Mouse (Mus musculus): Measurements from ENCODE around the gene BC067074.
"Not testable (repeated sequence)": the region's sequence is repeated elsewhere in the genome, so short reads cannot be mapped to it uniquely, and the experiment has no call there.

Gene BC067074

GRCm38 (mm10) chr13:113292975-113293706 is at the start of gene BC067074:
TSS of gene BC067074 (plus strand) at chr13:113293159.
- DNase-seq (ENCODE audit: low spot score) = peak; percentile 37

- no peak for DNase-seq (ENCODE audit: low spot score)
Observed at GRCm38 (mm10) chr13:113245025-113245424, 47.9 kb upstream of the BC067074 start.

DNA sequence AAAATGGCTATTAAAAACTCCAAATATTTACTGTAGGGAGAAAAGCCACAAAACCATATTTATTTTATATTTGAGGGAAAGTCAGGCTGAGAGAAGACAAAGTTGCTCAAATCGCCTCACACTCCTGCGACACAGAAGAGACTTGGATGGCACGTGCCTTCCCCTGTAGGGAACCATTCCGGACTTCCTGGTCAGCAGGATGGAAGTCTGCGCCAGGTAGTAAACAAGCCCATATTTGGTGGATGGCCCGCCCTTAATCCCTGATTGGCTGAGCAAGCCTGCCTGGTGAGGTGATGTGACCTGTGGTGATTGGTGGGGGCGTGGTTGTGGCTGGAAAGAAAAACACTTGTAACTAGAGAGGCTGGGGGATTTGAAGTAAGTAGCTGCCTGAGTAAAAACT is 40.4 kb upstream of the BC067074 start:
- not testable (repeated sequence) for DNase-seq (ENCODE audit: low spot score)

DNA sequence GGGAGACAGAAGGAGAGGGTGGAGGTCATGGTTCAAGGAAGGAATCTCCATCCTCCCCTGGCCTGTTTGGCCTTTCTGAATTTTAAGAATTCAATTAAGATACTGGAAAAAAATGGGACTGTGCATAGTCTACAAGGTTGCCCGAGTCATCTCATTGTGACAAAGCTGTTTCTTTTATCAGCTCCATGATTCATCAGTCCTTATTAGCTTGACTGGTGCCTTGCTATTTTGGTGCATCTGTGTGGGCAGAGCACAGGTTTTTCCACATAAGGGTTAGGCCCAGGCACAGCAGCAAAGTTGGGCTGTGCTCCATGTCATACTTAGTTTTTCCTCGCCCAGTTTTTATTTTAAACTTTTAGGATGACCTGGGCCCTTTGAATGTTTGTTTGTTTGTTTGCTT is 36.2 kb upstream of the BC067074 start:
- no peak for DNase-seq (ENCODE audit: low spot score)

- no peak for DNase-seq (ENCODE audit: low spot score)
Observed at GRCm38 (mm10) chr13:113257190-113257589, 35.8 kb upstream of the BC067074 start.

GRCm38 (mm10) chr13:113259237-113259636 is 33.7 kb upstream of the BC067074 start:
- DNase-seq (ENCODE audit: low spot score) = no peak

- no peak for DNase-seq (ENCODE audit: low spot score)
Observed at GRCm38 (mm10) chr13:113262822-113263221, 30.1 kb upstream of the BC067074 start.

- no peak for DNase-seq (ENCODE audit: low spot score)
Observed at GRCm38 (mm10) chr13:113265257-113265656, 27.7 kb upstream of the BC067074 start.

DNA sequence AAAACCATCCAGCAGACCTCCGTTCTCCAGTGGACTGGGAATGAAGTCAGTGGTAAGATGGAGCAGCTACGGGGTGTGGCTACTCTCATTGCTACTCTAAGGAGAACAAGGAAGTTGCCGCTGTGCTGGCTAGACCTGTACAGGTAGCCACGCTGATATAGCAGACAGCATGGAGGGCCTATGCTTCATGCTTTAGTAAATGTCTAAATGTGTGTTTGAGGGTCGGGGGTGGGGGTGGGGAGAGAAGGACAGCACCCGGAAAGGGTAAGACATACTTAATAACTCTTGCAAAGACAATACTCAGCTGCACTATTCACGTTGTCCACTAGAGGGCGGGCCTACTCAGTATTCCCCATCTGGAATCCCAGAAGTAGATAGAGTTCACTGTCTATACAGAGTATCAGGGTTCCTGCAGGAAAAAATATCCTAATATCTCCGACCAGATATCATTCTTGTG is 26.4 kb upstream of the BC067074 start:
- peak; percentile 54 for DNase-seq (ENCODE audit: low spot score)

DNA sequence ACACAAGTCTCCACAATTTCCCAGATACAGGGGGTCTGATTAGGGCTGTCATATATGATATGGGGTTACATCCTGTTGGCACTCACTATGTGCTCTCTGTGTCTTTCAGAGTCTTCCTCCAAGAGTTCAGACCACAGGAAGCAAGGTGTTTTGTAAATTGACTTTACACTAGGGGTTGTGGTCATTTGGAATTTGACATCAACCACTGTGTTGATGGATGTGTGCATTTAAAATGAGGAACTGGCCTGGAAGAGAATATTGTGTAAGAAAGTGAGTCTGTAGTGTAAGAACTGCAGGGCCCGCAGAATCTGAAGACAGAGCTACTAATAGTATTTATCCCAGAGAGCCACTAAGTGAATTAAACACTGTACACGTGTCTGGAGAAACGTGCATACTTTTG is 25.8 kb upstream of the BC067074 start:
- no peak for DNase-seq (ENCODE audit: low spot score)

GRCm38 (mm10) chr13:113269777-113270776 is 22.9 kb upstream of the BC067074 start:
- peak; percentile 72 for DNase-seq (ENCODE audit: low spot score)

DNA sequence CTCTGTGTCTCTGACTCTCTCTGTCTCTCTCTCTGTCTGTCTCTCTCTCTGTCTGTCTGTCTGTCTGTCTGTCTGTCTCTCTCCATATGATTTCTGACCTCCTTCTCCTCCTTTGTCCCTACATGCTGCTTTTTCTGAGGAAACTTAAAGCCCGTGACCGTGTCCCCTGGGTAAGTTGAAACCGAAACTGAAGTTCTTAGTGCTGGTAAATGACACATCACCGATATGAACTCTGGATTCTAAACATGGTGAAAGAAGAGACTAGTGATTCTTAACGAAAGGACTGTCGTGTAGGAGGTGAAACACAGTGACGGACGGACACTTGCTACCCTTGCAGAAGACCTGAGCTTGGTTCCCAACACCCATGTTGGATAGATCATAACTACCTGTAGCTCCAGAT is 21.8 kb upstream of the BC067074 start:
- no peak for DNase-seq (ENCODE audit: low spot score)

DNA sequence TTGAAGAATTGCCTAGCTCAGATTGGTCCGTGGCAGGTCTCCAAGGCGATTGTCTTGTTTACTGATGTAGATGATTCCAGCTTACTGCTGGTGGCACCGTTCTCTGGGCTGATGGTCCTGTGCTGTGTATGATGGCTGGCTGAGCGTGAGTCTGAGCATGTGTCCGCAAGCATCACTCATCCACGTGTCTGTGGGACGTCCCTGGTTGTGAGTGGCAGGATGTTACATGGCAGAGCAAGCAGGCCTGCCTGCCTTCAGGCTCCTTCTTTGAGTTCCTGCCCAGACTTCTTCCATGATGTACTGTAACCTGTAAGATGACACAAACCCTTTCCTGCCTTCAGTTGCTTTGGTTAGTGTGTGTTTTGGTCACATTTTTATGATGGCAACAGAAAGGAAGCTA is 5.8 kb upstream of the BC067074 start:
- DNase-seq (ENCODE audit: low spot score) = no peak

GRCm38 (mm10) chr13:113288210-113289197 is 4.5 kb upstream of the BC067074 start:
- no peak for DNase-seq (ENCODE audit: low spot score)

- no peak for DNase-seq (ENCODE audit: low spot score)
Observed at GRCm38 (mm10) chr13:113289760-113290159, 3.2 kb upstream of the BC067074 start.

- no peak for DNase-seq (ENCODE audit: low spot score)
Observed at GRCm38 (mm10) chr13:113292001-113292400, 958 bp upstream of the BC067074 start.

GRCm38 (mm10) chr13:113293707-113294432 is 911 bp downstream of the BC067074 start:
- DNase-seq (ENCODE audit: low spot score) = no peak

DNA sequence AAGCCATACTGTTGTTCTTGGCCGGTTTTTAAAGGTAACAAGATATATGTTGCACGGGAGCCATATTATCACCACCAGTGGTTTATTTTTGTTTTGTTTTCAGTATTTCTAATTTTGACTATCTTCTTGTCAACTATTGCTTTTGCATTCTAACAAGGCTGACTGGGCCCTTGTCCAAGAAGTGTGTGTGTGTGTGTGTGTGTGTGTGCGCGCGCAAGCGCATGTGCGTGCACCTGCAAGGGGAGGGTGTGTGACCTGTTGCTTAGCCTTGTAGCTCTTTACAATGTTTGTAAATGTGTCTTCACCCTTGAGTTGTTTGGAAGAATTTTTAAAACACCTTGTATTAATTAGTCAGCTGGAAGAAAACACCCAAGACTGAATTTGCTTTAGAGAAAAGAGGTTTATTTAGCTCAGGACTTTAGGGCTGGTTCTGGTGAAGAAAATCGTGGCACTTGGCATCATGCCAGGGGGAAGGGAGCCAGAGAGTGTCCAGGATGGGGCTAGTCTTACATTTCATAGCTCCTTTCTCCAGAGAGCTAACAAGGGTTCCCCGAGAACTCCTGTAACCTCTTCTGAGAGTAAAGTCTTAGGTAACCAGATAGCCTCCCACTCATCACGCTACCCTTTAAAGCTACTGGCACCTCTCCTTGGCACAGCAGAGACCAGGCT is 3.0 kb downstream of the BC067074 start:
- no peak for DNase-seq (ENCODE audit: low spot score)

DNA sequence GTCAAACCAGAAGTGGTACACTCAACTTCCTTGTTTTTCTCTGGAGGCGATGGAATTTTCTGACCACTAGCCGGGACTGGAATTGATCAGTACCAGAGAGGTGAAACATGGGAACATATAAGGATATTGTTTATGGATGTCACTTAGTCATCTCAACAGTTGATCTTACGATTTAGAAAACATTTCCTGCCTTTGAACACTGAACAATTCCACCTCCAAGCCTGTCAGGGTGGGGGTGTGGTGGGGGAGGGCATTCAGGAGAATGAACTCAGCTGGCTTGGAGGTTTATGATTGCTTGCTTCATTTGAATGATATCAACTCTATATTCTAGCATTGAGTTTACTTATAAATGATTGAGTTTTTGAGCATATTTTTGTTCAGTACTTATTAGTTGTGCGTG is 13.6 kb downstream of the BC067074 start:
- DNase-seq (ENCODE audit: low spot score) = no peak

DNA sequence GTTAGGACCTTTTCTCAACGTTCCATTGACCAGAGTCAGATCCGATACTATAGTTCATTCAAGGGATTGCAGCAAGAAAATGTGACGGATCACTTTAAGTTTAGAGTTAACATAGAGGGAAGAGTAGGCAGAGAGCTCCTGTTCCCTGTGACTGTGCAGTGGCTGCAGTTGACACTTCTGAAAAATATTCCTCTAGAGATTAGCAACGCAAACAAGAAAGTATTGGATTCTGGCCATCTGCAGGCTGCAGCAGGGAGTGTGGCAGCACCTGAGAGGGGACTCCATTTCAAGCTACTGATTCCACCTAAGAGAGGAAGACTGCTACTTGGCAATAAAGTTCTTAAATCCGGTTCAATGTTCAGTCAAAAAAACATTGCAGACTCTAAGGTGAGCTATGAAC is 26.6 kb downstream of the BC067074 start:
- no peak for DNase-seq (ENCODE audit: low spot score)
